9 mouse cellular contexts compared by ENCODE assay signal in genomic region chr11:113056042-113056632, GRCm38 (mm10).
A peak's percentile ranks its signal among the peaks of the same experiment; 100 is the strongest.
DNase-seq lines count a peak whose midpoint lies in the region; ATAC-seq lines count a peak whose summit lies in the region.
"Had no signal": no experiment of that assay in that cellular context is flagged by ENCODE, and none has a peak within 500 bp of the region (broad histone marks: within the 10 kb centered on the region; RNA-seq: fewer than 3 reads in every experiment).

No protein-coding gene starts in this region.

- H3K9me3 ChIP-seq in kidney, embryonic 14.5 days (ENCODE audit: control insufficient read depth, low read length): no peaks in the 10 kb centered on the region
- H3K9me3 ChIP-seq in forebrain, embryonic 10.5 days: no peaks in the 10 kb centered on the region
- H3K9me3 ChIP-seq: heart, embryonic 15.5 days had no signal

- intact Hi-C loops in heart, postnatal 25 days (cut with DNase I): no loop called here

- H3K4me3 ChIP-seq in kidney, embryonic 14.5 days (ENCODE audit: low read length): no peak overlapping the region
- no peak overlapping the region for H3K4me3 ChIP-seq in forebrain, embryonic 10.5 days
- H3K4me3 ChIP-seq: heart, embryonic 15.5 days had no signal

- H3K4me1 ChIP-seq in kidney, embryonic 14.5 days (ENCODE audit: control insufficient read depth, insufficient read depth, low read length): peaks cover 26% of the 10 kb centered on the region
- H3K4me1 ChIP-seq in forebrain, embryonic 10.5 days: peaks cover 36% of the 10 kb centered on the region

- H3K27me3 ChIP-seq in kidney, embryonic 14.5 days (ENCODE audit: control insufficient read depth, insufficient read depth, low read length): no peaks in the 10 kb centered on the region
- H3K27me3 ChIP-seq in forebrain, embryonic 10.5 days (ENCODE audit: poor library complexity, severe bottlenecking): 0 out of 2 replicates have a peak, but pooled peaks cover 7% of the 10 kb centered on the region
- H3K27me3 ChIP-seq: heart, embryonic 15.5 days had no signal

- no peak overlapping the region for H3K9ac ChIP-seq in kidney, embryonic 14.5 days (ENCODE audit: low read depth, low read length)
- H3K9ac ChIP-seq: heart, embryonic 15.5 days had no signal

- H3K4me2 ChIP-seq in kidney, embryonic 14.5 days (replicated peaks; ENCODE audit: low read depth, low read length): no peak overlapping the region
- H3K4me2 ChIP-seq: heart, embryonic 15.5 days had no signal

- H3K27ac ChIP-seq in kidney, embryonic 14.5 days (ENCODE audit: low read depth, low read length): no peak overlapping the region
- peak overlapping the region; percentile 78 for H3K27ac ChIP-seq in forebrain, embryonic 10.5 days
- H3K27ac ChIP-seq: heart, embryonic 15.5 days had no signal

- no peak for DNase-seq in kidney, adult 9 months
- no peak for DNase-seq in forebrain, embryonic 10.5 days (ENCODE audit: extremely low spot score, low spot score)
- peak; percentile 42 for DNase-seq in heart, postnatal 25 days (ENCODE audit: low spot score)
- no peak for DNase-seq in layer of hippocampus, adult 11-12 months (ENCODE audit: low spot score)
- DNase-seq in thymus, postnatal 10 days (ENCODE audit: low spot score in 2 of 2): no peak

- ATAC-seq in kidney, embryonic 14.5 days (ENCODE audit: low FRiP score, low TSS enrichment): 0 out of 2 replicates have a peak, but pooled peaks have one; percentile 34
- peak; percentile 45; the same call in 1 of the 2 replicates for ATAC-seq in megakaryocyte progenitor cell, adult 5-6 weeks (replicated peaks; ENCODE audit: poor library complexity)
- ATAC-seq in monocyte, adult 5-6 weeks (replicated peaks; ENCODE audit: insufficient number of reproducible peaks, low FRiP score, low TSS enrichment, poor library complexity, severe bottlenecking): no peak

- WGBS in kidney, embryonic 14.5 days: 69% methylated on average over 12 of the region's 12 CpGs
- WGBS in forebrain, embryonic 10.5 days: 76% methylated on average over 12 of the region's 12 CpGs

- H3K36me3 ChIP-seq in kidney, embryonic 14.5 days (ENCODE audit: control insufficient read depth, insufficient read depth, low read length): no peaks in the 10 kb centered on the region
- H3K36me3 ChIP-seq in forebrain, embryonic 10.5 days (replicated peaks): peaks cover 9% of the 10 kb centered on the region; the same call in 1 of the 2 replicates
- H3K36me3 ChIP-seq: heart, embryonic 15.5 days had no signal
